Mouse (Mus musculus): ENCODE measurements at regions not wholly inside any gene's neighbourhood (a gene's known extent, or its start where the extent isn't known, plus 50 kb on each side); places are given as distances from the start of the nearest gene placed in this dataset.

DNA sequence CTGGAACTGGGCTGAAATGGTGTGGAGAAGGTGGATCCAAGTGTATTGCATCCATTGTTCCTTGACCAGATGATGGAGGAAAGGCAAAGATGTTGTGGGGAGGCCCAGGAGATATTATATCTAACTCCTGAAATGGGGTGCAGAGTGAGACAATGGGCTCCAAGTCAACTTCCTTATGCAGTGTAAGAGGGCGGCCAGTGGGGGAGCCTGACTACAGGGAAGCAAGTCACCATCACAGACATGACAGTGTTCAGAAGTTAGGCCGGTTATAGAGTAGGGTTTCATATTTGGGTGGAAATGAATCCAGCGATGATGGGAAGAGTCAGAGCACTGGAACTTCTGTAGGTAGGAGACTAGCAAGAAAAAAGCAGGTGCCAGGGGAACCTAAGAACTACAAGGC, 167.3 kb upstream of the Tas2r119 start:
- no peak for DNase-seq (ENCODE audit: low spot score)
- no peak for TF ChIP-seq POLR2A (IDR thresholded peaks at IDR 0.05; ENCODE audit: borderline replicate concordance, extremely low read depth, insufficient read depth, insufficient read length)
- Histone ChIP-seq H3K9me3 (ENCODE audit: control insufficient read depth, low read length) (no peaks in the 10 kb centered on the region), H3K36me3 (ENCODE audit: control insufficient read depth, insufficient read depth, low read length) (no peaks in the 10 kb centered on the region), H3K9ac (ENCODE audit: low read depth, low read length, severe bottlenecking) (no peak overlapping the region), H3K4me2 (replicated peaks; ENCODE audit: low read depth, low read length, severe bottlenecking) (no peak overlapping the region), H3K4me3 (replicated peaks; ENCODE audit: low read length) (no peak overlapping the region), H3K27ac (replicated peaks; ENCODE audit: low read depth, low read length) (no peak overlapping the region), H3K4me1 (ENCODE audit: control insufficient read depth, insufficient read depth, low read length) (peaks cover 3% of the 10 kb centered on the region; the same call in 1 of the 2 replicates), H3K27me3 (ENCODE audit: control insufficient read depth, insufficient read depth, low read length) (no peaks in the 10 kb centered on the region)
- WGBS: 83% methylated on average over 3 of the region's 3 CpGs
- no peak for ATAC-seq (ENCODE audit: low FRiP score, low read depth)

- Histone ChIP-seq H3K9me3 (ENCODE audit: control insufficient read depth, low read length) (no peaks in the 10 kb centered on the region), H3K4me3 (replicated peaks; ENCODE audit: low read length) (no peak overlapping the region), H3K27ac (replicated peaks; ENCODE audit: low read depth, low read length) (no peak overlapping the region), H3K27me3 (ENCODE audit: control insufficient read depth, insufficient read depth, low read length) (no peaks in the 10 kb centered on the region), H3K9ac (ENCODE audit: low read depth, low read length, severe bottlenecking) (no peak overlapping the region), H3K4me1 (ENCODE audit: control insufficient read depth, insufficient read depth, low read length) (peaks cover 3% of the 10 kb centered on the region; the same call in 1 of the 2 replicates), H3K36me3 (ENCODE audit: control insufficient read depth, insufficient read depth, low read length) (no peaks in the 10 kb centered on the region), H3K4me2 (replicated peaks; ENCODE audit: low read depth, low read length, severe bottlenecking) (no peak overlapping the region)
- DNase-seq (ENCODE audit: low spot score) (no peak), ATAC-seq (ENCODE audit: low FRiP score, low read depth) (no peak)
- TF ChIP-seq POLR2A (IDR thresholded peaks at IDR 0.05; ENCODE audit: borderline replicate concordance, extremely low read depth, insufficient read depth, insufficient read length): no peak
- WGBS: 46% methylated on average over 2 of the region's 2 CpGs
Measured at GRCm38 (mm10) chr15:32012044-32012443, 165.0 kb upstream of the Tas2r119 start.

DNA sequence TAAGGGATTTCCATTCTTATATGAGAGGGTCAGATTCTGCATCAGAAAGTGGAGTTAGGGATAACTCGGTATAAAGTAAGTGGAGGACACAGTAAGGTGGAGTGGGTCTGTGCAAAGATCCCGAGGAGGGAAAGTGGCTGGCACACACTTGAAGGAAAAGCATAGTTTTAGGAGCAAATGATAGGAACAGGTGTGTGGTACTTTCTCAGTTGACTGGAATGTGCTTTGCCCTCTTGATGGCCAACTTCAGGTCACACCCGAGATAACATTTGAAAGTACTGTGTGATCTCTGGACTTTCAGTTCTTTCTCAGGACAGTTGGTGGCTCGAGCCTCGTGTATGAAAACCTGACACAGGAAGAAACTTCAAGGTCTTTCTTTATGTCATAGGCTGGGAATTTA, 164.3 kb upstream of the Tas2r119 start:
- H3K9ac ChIP-seq (ENCODE audit: low read depth, low read length, severe bottlenecking): no peak overlapping the region
- no peaks in the 10 kb centered on the region for H3K9me3 ChIP-seq (ENCODE audit: control insufficient read depth, low read length)
- DNase-seq (ENCODE audit: low spot score) (no peak), ATAC-seq (ENCODE audit: low FRiP score, low read depth) (no peak)
- peaks cover 3% of the 10 kb centered on the region; the same call in 1 of the 2 replicates for H3K4me1 ChIP-seq (ENCODE audit: control insufficient read depth, insufficient read depth, low read length)
- 36% methylated on average over 5 of the region's 5 CpGs for WGBS
- TF ChIP-seq POLR2A (IDR thresholded peaks at IDR 0.05; ENCODE audit: borderline replicate concordance, extremely low read depth, insufficient read depth, insufficient read length): no peak
- H3K4me2 ChIP-seq (replicated peaks; ENCODE audit: low read depth, low read length, severe bottlenecking): no peak overlapping the region
- H3K4me3 ChIP-seq (replicated peaks; ENCODE audit: low read length): no peak overlapping the region
- H3K36me3 ChIP-seq (ENCODE audit: control insufficient read depth, insufficient read depth, low read length): no peaks in the 10 kb centered on the region
- H3K27me3 ChIP-seq (ENCODE audit: control insufficient read depth, insufficient read depth, low read length): no peaks in the 10 kb centered on the region
- H3K27ac ChIP-seq (replicated peaks; ENCODE audit: low read depth, low read length): no peak overlapping the region

DNA sequence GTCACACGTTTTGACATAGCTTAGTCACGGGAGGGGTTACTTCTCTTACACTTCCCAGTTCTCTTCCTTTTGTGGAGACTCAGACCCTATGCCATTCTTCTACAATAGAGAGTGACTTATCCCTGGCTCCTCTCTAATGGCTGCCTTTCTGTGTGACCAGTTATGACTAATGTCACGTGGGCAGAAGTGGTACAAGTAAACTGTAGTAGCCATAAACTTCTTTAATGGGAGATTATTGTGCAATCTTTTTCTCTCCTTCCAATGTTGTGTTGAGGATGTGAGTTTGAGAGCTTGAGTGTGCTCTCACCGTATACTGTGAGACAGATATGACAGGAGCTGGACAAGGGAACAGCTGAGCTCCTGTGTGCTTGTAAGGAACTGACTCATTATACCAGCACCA, 161.9 kb upstream of the Tas2r119 start:
- Histone ChIP-seq H3K9ac (ENCODE audit: low read depth, low read length, severe bottlenecking) (no peak overlapping the region), H3K4me1 (ENCODE audit: control insufficient read depth, insufficient read depth, low read length) (peaks cover 3% of the 10 kb centered on the region; the same call in 1 of the 2 replicates), H3K4me2 (replicated peaks; ENCODE audit: low read depth, low read length, severe bottlenecking) (no peak overlapping the region), H3K27ac (replicated peaks; ENCODE audit: low read depth, low read length) (no peak overlapping the region), H3K27me3 (ENCODE audit: control insufficient read depth, insufficient read depth, low read length) (no peaks in the 10 kb centered on the region), H3K9me3 (ENCODE audit: control insufficient read depth, low read length) (no peaks in the 10 kb centered on the region), H3K4me3 (replicated peaks; ENCODE audit: low read length) (no peak overlapping the region), H3K36me3 (ENCODE audit: control insufficient read depth, insufficient read depth, low read length) (no peaks in the 10 kb centered on the region)
- DNase-seq (ENCODE audit: low spot score): no peak
- TF ChIP-seq POLR2A (IDR thresholded peaks at IDR 0.05; ENCODE audit: borderline replicate concordance, extremely low read depth, insufficient read depth, insufficient read length): no peak
- WGBS: 77% methylated on average over 4 of the region's 4 CpGs
- no peak for ATAC-seq (ENCODE audit: low FRiP score, low read depth)

DNA sequence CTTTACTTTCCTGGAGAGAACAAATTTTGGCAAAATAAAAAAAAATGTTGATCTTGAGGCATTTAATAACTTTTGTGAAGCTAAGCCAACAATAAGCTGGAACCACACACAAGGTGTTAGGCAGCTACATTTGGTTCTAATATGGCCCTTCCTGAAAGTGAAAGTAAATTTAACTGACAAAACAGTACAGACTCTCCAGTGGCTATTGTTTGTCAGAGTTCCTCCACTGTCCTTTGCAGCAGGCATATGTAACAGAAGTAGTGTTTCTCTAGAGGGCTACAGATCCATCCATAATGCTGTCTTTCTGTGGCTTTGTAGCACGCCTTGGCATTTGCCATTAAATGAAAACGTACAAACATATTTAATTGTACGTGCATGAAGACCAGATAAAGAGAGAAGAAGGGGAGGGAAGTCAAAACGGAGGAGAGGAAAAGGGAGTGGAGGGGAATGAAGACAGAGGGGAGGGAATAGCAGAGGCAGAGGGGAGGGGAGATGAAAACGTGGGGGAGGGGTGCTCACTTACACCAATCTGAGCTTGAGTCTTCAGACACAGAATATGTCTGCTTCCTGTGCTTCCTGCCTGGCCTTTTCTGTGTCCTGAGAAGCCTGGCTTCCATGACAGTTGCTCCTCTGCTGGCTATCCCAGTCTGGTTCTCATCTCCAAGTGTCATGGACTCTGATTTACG, 156.6 kb upstream of the Tas2r119 start:
- Histone ChIP-seq H3K27ac (replicated peaks; ENCODE audit: low read depth, low read length) (no peak overlapping the region), H3K27me3 (ENCODE audit: control insufficient read depth, insufficient read depth, low read length) (no peaks in the 10 kb centered on the region), H3K9me3 (ENCODE audit: control insufficient read depth, low read length) (no peaks in the 10 kb centered on the region), H3K4me3 (replicated peaks; ENCODE audit: low read length) (no peak overlapping the region), H3K9ac (ENCODE audit: low read depth, low read length, severe bottlenecking) (no peak overlapping the region), H3K4me1 (ENCODE audit: control insufficient read depth, insufficient read depth, low read length) (0 out of 2 replicates have a peak, but pooled peaks cover 6% of the 10 kb centered on the region), H3K36me3 (ENCODE audit: control insufficient read depth, insufficient read depth, low read length) (no peaks in the 10 kb centered on the region), H3K4me2 (replicated peaks; ENCODE audit: low read depth, low read length, severe bottlenecking) (no peak overlapping the region)
- TF ChIP-seq POLR2A (IDR thresholded peaks at IDR 0.05; ENCODE audit: borderline replicate concordance, extremely low read depth, insufficient read depth, insufficient read length): no peak
- ATAC-seq (ENCODE audit: low FRiP score, low read depth): no peak
- DNase-seq (ENCODE audit: low spot score): no peak
- WGBS: 30% methylated on average over 6 of the region's 6 CpGs
